Mouse (Mus musculus) stomach, postnatal 0 days (tissue): ENCODE data around the gene Chrnb4.

Source experiments
- CTCF ChIP-seq: IDR thresholded peaks from 2 replicates; pipeline ENCODE4 v1.5.1; 2016; ENCODE audit warnings: antibody characterized with exemption, low read depth, mild to moderate bottlenecking, moderate library complexity
- EP300 ChIP-seq: optimal IDR thresholded peaks from 2 replicates; pipeline ENCODE3; 2016; ENCODE audit warnings: antibody characterized with exemption

DNA sequence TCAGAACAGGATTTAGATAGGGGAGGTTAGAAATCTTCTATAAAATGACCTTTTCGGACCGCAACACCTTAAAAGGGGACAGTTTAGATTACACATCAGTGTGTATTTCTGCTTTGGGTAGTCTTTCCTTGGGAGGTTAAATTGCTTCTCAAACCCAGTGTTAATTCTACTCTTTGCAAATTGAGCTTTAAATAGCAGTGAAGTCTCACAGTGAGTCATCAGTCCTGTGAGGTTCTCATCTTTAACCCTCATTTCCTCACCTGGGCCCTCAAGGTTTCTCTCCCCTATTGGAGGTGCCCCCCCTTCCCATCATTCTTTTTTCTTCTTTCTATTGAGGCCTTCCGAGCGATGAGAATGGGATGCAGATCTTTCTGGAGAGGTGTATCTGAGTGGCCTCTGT lies 48.3 kb upstream of the Chrnb4 start:
- TF ChIP-seq CTCF (no peak), EP300 (no peak)
